9 mouse cellular contexts compared by ENCODE assay signal in genomic region chr11:61021676-61022549, GRCm38 (mm10). TPM values are rescaled to one million over a fixed set of nuclear protein-coding genes. Genes with fewer than 3 reads are reported as not detected.
DNase-seq lines count a peak whose midpoint lies in the region; ATAC-seq and TF ChIP-seq lines count a peak whose summit lies in the region.
"Had no signal": no experiment of that assay in that cellular context is flagged by ENCODE, and none has a peak within 500 bp of the region (broad histone marks: within the 10 kb centered on the region; RNA-seq: fewer than 3 reads in every experiment).

No protein-coding gene starts in this region.

- peak overlapping the region; percentile 50 for H3K4me3 ChIP-seq in kidney, postnatal 0 days (replicated peaks; ENCODE audit: low read depth, low read length)
- H3K4me3 ChIP-seq in midbrain, embryonic 13.5 days (replicated peaks) = peak overlapping the region; percentile 59

- no peak overlapping the region for H3K27ac ChIP-seq in kidney, postnatal 0 days
- no peak overlapping the region for H3K27ac ChIP-seq in midbrain, embryonic 13.5 days

- no peaks in the 10 kb centered on the region for H3K9me3 ChIP-seq in kidney, postnatal 0 days (replicated peaks; ENCODE audit: low read length)
- no peaks in the 10 kb centered on the region for H3K9me3 ChIP-seq in midbrain, embryonic 13.5 days

- intact Hi-C loops in gastrocnemius, postnatal 14 days (cut with DNase I; ENCODE audit: low total_unique reads) = loop anchor here (10.0 kb wide), 1 partner anchor 67 kb away; no protein-coding TSS in a partner anchor

- WGBS in kidney, postnatal 0 days = 2% methylated on average over 68 of the region's 68 CpGs
- WGBS in midbrain, embryonic 13.5 days = 2% methylated on average over 54 of the region's 68 CpGs

- no peak for ATAC-seq in kidney, postnatal 0 days (replicated peaks; ENCODE audit: low FRiP score, low read depth)
- ATAC-seq in midbrain, embryonic 13.5 days = peak; percentile 46

- TF ChIP-seq CTCF in kidney, postnatal 0 days (IDR thresholded peaks at IDR 0.05; ENCODE audit: low read depth) = no peak

- H3K27me3 ChIP-seq in kidney, postnatal 0 days (ENCODE audit: insufficient read depth, low read length) = peaks cover 46% of the 10 kb centered on the region
- peaks cover 60% of the 10 kb centered on the region for H3K27me3 ChIP-seq in midbrain, embryonic 13.5 days

- no peak for DNase-seq in kidney, postnatal 0 days (ENCODE audit: low spot score)
- no peak for DNase-seq in kidney, adult 9 months
- DNase-seq in cerebellum, postnatal 10 days = peak; percentile 82 to 84
- DNase-seq in gastrocnemius, postnatal 14 days = peak; percentile 62
- DNase-seq in kidney, postnatal 14 days = peak; percentile 11
- DNase-seq in natural killer cell, adult 2 months (ENCODE audit: low spot score in 2 of 2) = no peak
- no peak for DNase-seq in testis, postnatal 10 days (ENCODE audit: low spot score)

- H3K4me2 ChIP-seq in kidney, postnatal 0 days (ENCODE audit: low read length) = peak overlapping the region; percentile 92
- H3K4me2 ChIP-seq in midbrain, embryonic 13.5 days (replicated peaks) = peak overlapping the region; percentile 81

- no peaks in the 10 kb centered on the region for H3K36me3 ChIP-seq in kidney, postnatal 0 days (ENCODE audit: insufficient read depth, low read length)
- no peaks in the 10 kb centered on the region for H3K36me3 ChIP-seq in midbrain, embryonic 13.5 days

- peaks cover 6% of the 10 kb centered on the region; the same call in 1 of the 2 replicates for H3K4me1 ChIP-seq in kidney, postnatal 0 days (replicated peaks; ENCODE audit: insufficient read depth, low read length)
- H3K4me1 ChIP-seq in midbrain, embryonic 13.5 days (replicated peaks) = peaks cover 36% of the 10 kb centered on the region

- peak overlapping the region; percentile 35 for H3K9ac ChIP-seq in kidney, postnatal 0 days (ENCODE audit: low read depth, low read length)
- H3K9ac ChIP-seq in midbrain, embryonic 13.5 days (replicated peaks) = peak overlapping the region; percentile 65

RNA-seq across cellular contexts. Expression of gene Kcnj12, which starts 0.5 kb away (rescaled TPM):
- polyA plus RNA-seq in kidney, postnatal 0 days (2015; fragmentation: Nextera tagmentation; extraction: Ambion mirVana) = 0.17 and 0.24 TPM in 2 replicates
- total RNA-seq in gastrocnemius, postnatal 14 days (2021) = 10 to 100 TPM; 37.4 to 59.8 TPM
- 0.64 and 1.4 TPM in 2 replicates for polyA plus RNA-seq in midbrain, embryonic 13.5 days (2015; fragmentation: Nextera tagmentation; extraction: Ambion mirVana)
- total RNA-seq: MEL had no signal

Comparison
In these comparisons a context has a peak if more than half of its experiments do, and no peak if none do; other contexts are left out.
1. DNase-seq: peak in cerebellum, postnatal 10 days (2 of 2), gastrocnemius, postnatal 14 days (single experiment) and kidney, postnatal 14 days (single experiment); none in kidney, postnatal 0 days (single experiment), kidney, adult 9 months (single experiment), natural killer cell, adult 2 months (0 of 2) and testis, postnatal 10 days (single experiment).